Mouse (Mus musculus) neural tube, embryonic 11.5 days (tissue): ENCODE data around the gene Zfp583. TPM values are rescaled to one million over a fixed set of nuclear protein-coding genes. Genes with fewer than 3 reads are reported as not detected.
"Not testable (repeated sequence)": the region's sequence is repeated elsewhere in the genome, so short reads cannot be mapped to it uniquely, and the experiment has no call there.

Experiments
- ATAC-seq: fragments of 200-750 bp; cut with Nextera tagmentation; 2 replicates; pipeline ENCODE4 v1.8.0; 2017; ENCODE audit warnings: moderate number of reproducible peaks, mild to moderate bottlenecking, moderate TSS enrichment, moderate library complexity; ENCODE audit not compliant: insufficient read depth, low FRiP score, low TSS enrichment
- DNase-seq: peaks from one replicate; pipeline ENCODE4 v3.0.0-alpha.2; 2015; ENCODE audit warnings: low spot score
- H3K27ac ChIP-seq: fragments of 300-500 bp; sonication (generic); 2 replicates; pipeline ENCODE4 v1.5.1; 2014; ENCODE audit warnings: low read depth, mild to moderate bottlenecking, low read length
- H3K27me3 ChIP-seq: fragments of 300-500 bp; sonication (generic); 2 replicates; pipeline ENCODE4 v1.6.1; 2014; ENCODE audit warnings: mild to moderate bottlenecking, low read length, mixed read lengths; ENCODE audit not compliant: control insufficient read depth, insufficient read depth
- H3K36me3 ChIP-seq: fragments of 300-500 bp; sonication (generic); 2 replicates; pipeline ENCODE4 v1.6.1; 2014; ENCODE audit warnings: mild to moderate bottlenecking, low read length, moderate library complexity, mixed read lengths; ENCODE audit not compliant: control insufficient read depth, insufficient read depth
- H3K4me1 ChIP-seq: fragments of 300-500 bp; sonication (generic); 2 replicates; pipeline ENCODE4 v1.6.1; 2014; ENCODE audit warnings: low read length, mixed read lengths; ENCODE audit not compliant: control insufficient read depth, insufficient read depth
- H3K4me2 ChIP-seq: fragments of 300-500 bp; sonication (generic); 2 replicates; pipeline ENCODE4 v1.6.1; 2014; ENCODE audit warnings: low read depth, mild to moderate bottlenecking, moderate library complexity
- H3K4me3 ChIP-seq: fragments of 300-500 bp; sonication (generic); 2 replicates; pipeline ENCODE4 v1.5.1; 2014; ENCODE audit warnings: low read depth, low read length
- H3K9ac ChIP-seq: fragments of 300-500 bp; sonication (generic); 2 replicates; pipeline ENCODE4 v1.6.1; 2014; ENCODE audit warnings: mild to moderate bottlenecking, low read length
- H3K9me3 ChIP-seq: fragments of 300-500 bp; sonication (generic); 2 replicates; pipeline ENCODE4 v1.6.1; 2016; ENCODE audit warnings: low read length; ENCODE audit not compliant: control insufficient read depth
- WGBS: fragments of 180-500 bp; shearing (Covaris S2); extraction: QIAGEN DNeasy Blood & Tissue Kit; methylation state at CpG from one replicate; pipeline ENCODE4 v1.1.7; 2014; 5-methylcytosine and 5-hydroxymethylcytosine counted together
- polyA plus RNA-seq: library from polyadenylated mRNA; unstranded; fragments of >200 nt; fragmentation: Nextera tagmentation; extraction: Ambion mirVana; gene quantifications from 2 replicates; pipeline ENCODE4 v1.2.1, GENCODE M21; 2014

The Zfp583 gene
- polyA plus RNA-seq = 8.2 and 9.4 TPM in 2 replicates

- WGBS = 4% methylated on average over 31 of the region's 31 CpGs
- peak within 1 kb of the TSS; percentile 76 for H3K9ac ChIP-seq
- peak; percentile 90 for DNase-seq
- H3K4me1 ChIP-seq = peaks cover 6% of the 10 kb centered on the region; the same call in 1 of the 2 replicates
- peak within 1 kb of the TSS; percentile 79 for H3K27ac ChIP-seq
- H3K4me2 ChIP-seq = peak within 1 kb of the TSS; percentile 53
- no peaks in the 10 kb centered on the region for H3K9me3 ChIP-seq
- no peaks in the 10 kb centered on the region for H3K27me3 ChIP-seq
- peak within 1 kb of the TSS; percentile 42 for H3K4me3 ChIP-seq
- no peaks in the 10 kb centered on the region for H3K36me3 ChIP-seq
- ATAC-seq = peak; percentile 92
Observed at GRCm38 (mm10) chr7:6331233-6331956, at the start of gene Zfp583. Gene Zfp583 (minus strand): TSS chr7:6331285.

- Histone ChIP-seq H3K4me2 (no peak overlapping the region), H3K9me3 (no peaks in the 10 kb centered on the region), H3K4me3 (no peak overlapping the region), H3K27me3 (no peaks in the 10 kb centered on the region), H3K4me1 (no peaks in the 10 kb centered on the region), H3K27ac (no peak overlapping the region), H3K36me3 (no peaks in the 10 kb centered on the region), H3K9ac (no peak overlapping the region)
- ATAC-seq = no peak
- WGBS = 94% methylated on average over 8 of the region's 8 CpGs
- no peak for DNase-seq
Observed at GRCm38 (mm10) chr7:6378441-6378840, 47.4 kb upstream of the Zfp583 start.

GRCm38 (mm10) chr7:6372993-6373392 lies 41.9 kb upstream of the Zfp583 start:
- ATAC-seq = no peak

GRCm38 (mm10) chr7:6369460-6369859 lies 38.4 kb upstream of the Zfp583 start:
- Histone ChIP-seq H3K4me1 (no peaks in the 10 kb centered on the region), H3K4me3 (no peak overlapping the region), H3K27ac (no peak overlapping the region), H3K9me3 (no peaks in the 10 kb centered on the region), H3K27me3 (no peaks in the 10 kb centered on the region), H3K9ac (no peak overlapping the region), H3K4me2 (no peak overlapping the region), H3K36me3 (no peaks in the 10 kb centered on the region)
- ATAC-seq (no peak), DNase-seq (no peak)
- 82% methylated on average over 3 of the region's 3 CpGs for WGBS

More at GRCm38 (mm10) chr7:6372993-6373392, 41.9 kb upstream of the Zfp583 start:
- no peak for DNase-seq
- no peak overlapping the region for H3K9ac ChIP-seq
- H3K4me2 ChIP-seq = no peak overlapping the region
- H3K27me3 ChIP-seq = no peaks in the 10 kb centered on the region
- 93% methylated on average over 3 of the region's 3 CpGs for WGBS
- H3K36me3 ChIP-seq = no peaks in the 10 kb centered on the region
- H3K9me3 ChIP-seq = no peaks in the 10 kb centered on the region
- no peak overlapping the region for H3K4me3 ChIP-seq
- H3K27ac ChIP-seq = no peak overlapping the region
- H3K4me1 ChIP-seq = no peaks in the 10 kb centered on the region

- not testable (repeated sequence) for H3K27ac ChIP-seq, ATAC-seq, DNase-seq, H3K27me3 ChIP-seq, H3K4me2 ChIP-seq, H3K9me3 ChIP-seq, H3K4me3 ChIP-seq, H3K4me1 ChIP-seq, H3K9ac ChIP-seq, H3K36me3 ChIP-seq
- WGBS = 75% methylated on average over 5 of the region's 5 CpGs
Observed at GRCm38 (mm10) chr7:6368146-6368545, 37.1 kb upstream of the Zfp583 start.

GRCm38 (mm10) chr7:6367185-6367584 lies 36.1 kb upstream of the Zfp583 start:
- no peak overlapping the region for H3K27ac ChIP-seq
- ATAC-seq = no peak

GRCm38 (mm10) chr7:6364761-6365160 lies 33.7 kb upstream of the Zfp583 start:
- Histone ChIP-seq H3K4me1 (no peaks in the 10 kb centered on the region), H3K27me3 (no peaks in the 10 kb centered on the region)
- WGBS = 79% methylated on average over 1 of the region's 1 CpGs

More at GRCm38 (mm10) chr7:6367185-6367584, 36.1 kb upstream of the Zfp583 start:
- Histone ChIP-seq H3K36me3 (no peaks in the 10 kb centered on the region), H3K9ac (no peak overlapping the region), H3K4me2 (no peak overlapping the region), H3K4me1 (no peaks in the 10 kb centered on the region), H3K9me3 (no peaks in the 10 kb centered on the region), H3K27me3 (no peaks in the 10 kb centered on the region), H3K4me3 (no peak overlapping the region)
- no peak for DNase-seq
- WGBS = 94% methylated on average over 5 of the region's 5 CpGs

GRCm38 (mm10) chr7:6363047-6363488 lies 32.0 kb upstream of the Zfp583 start, which contains the start of gene Zfp78:
Gene Zfp78 (plus strand): TSS chr7:6363280.
- Histone ChIP-seq H3K27me3 (no peaks in the 10 kb centered on the region), H3K4me2 (peak within 1 kb of the TSS; percentile 44), H3K36me3 (no peaks in the 10 kb centered on the region), H3K4me1 (no peaks in the 10 kb centered on the region), H3K27ac (peak within 1 kb of the TSS; percentile 71), H3K9me3 (no peaks in the 10 kb centered on the region), H3K4me3 (peak within 1 kb of the TSS; percentile 41), H3K9ac (peak within 1 kb of the TSS; percentile 45)
- ATAC-seq (peak; percentile 76), DNase-seq (no peak)
- 0% methylated on average over 23 of the region's 23 CpGs for WGBS

More at GRCm38 (mm10) chr7:6364761-6365160, 33.7 kb upstream of the Zfp583 start:
- Histone ChIP-seq H3K4me3 (no peak overlapping the region), H3K27ac (no peak overlapping the region), H3K36me3 (no peaks in the 10 kb centered on the region), H3K4me2 (no peak overlapping the region), H3K9me3 (no peaks in the 10 kb centered on the region), H3K9ac (no peak overlapping the region)
- no peak for ATAC-seq
- no peak for DNase-seq
